Mouse (Mus musculus) embryonic fibroblast, embryonic 13.5 days (primary cell): ENCODE results near the gene Gm20388.

ENCODE experiments used
- CTCF ChIP-seq: IDR thresholded peaks from 2 replicates; pipeline ENCODE4 v1.5.1; 2011; ENCODE audit warnings: mild to moderate bottlenecking, control low read depth, low read length, moderate library complexity, borderline replicate concordance; ENCODE audit not compliant: insufficient read depth
- POLR2A ChIP-seq: IDR thresholded peaks from 2 replicates; pipeline ENCODE4 v1.6.1; 2011; ENCODE audit warnings: low read depth, mild to moderate bottlenecking, control low read depth, low read length, moderate library complexity

DNA sequence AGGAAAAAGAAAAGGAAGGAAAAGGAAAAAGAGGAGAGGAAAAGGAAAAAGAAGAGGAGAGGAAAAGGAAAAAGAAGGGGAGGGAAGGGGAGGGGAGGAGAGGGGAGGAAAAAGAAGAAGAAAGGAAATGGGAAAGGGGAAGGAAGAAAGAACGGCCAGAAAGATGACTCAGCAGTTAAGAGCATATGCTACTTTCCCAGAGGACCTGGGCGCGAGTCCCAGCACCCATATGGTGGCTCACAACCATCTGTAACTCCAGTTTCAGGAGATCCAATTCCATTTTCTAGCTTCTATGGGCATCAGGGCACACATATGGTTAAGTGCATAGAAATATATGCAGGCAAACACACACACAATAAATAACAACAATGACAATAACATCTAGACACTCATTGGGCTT lies 3057.5 kb downstream of the Gm20388 start:
- TF ChIP-seq POLR2A (no peak), CTCF (no peak)
